Mouse (Mus musculus) embryonic facial prominence, embryonic 11.5 days (tissue): ENCODE data around the gene Arfgef3. TPM values are rescaled to one million over a fixed set of nuclear protein-coding genes. Genes with fewer than 3 reads are reported as not detected.

ENCODE experiments used
- ATAC-seq: fragments of 200-750 bp; cut with Nextera tagmentation; replicated peaks from 2 replicates; pipeline ENCODE4 v1.8.0; 2017; ENCODE audit warnings: low read depth; ENCODE audit not compliant: insufficient number of reproducible peaks, low FRiP score, low TSS enrichment
- DNase-seq: peaks from one replicate; pipeline ENCODE4 v3.0.0-alpha.2; 2015; ENCODE audit warnings: low spot score
- H3K27ac ChIP-seq: fragments of 300-500 bp; sonication (generic); replicated peaks from 2 replicates; pipeline ENCODE4 v1.5.1; 2014; ENCODE audit warnings: mild to moderate bottlenecking, low read depth, low read length, control low read depth
- H3K27me3 ChIP-seq: fragments of 300-500 bp; sonication (generic); 2 replicates; pipeline ENCODE4 v1.6.1; 2014; ENCODE audit warnings: mild to moderate bottlenecking, low read length, moderate library complexity, mixed read lengths; ENCODE audit not compliant: control insufficient read depth, insufficient read depth
- H3K36me3 ChIP-seq: fragments of 300-500 bp; sonication (generic); replicated peaks from 2 replicates; pipeline ENCODE4 v1.6.1; 2014; ENCODE audit warnings: low read depth, mild to moderate bottlenecking, low read length, moderate library complexity, mixed read lengths; ENCODE audit not compliant: control insufficient read depth, insufficient read depth
- H3K4me1 ChIP-seq: fragments of 300-500 bp; sonication (generic); 2 replicates; pipeline ENCODE4 v1.6.1; 2014; ENCODE audit warnings: low read length, mixed read lengths; ENCODE audit not compliant: control insufficient read depth, insufficient read depth
- H3K4me2 ChIP-seq: fragments of 300-500 bp; sonication (generic); 2 replicates; pipeline ENCODE4 v1.6.1; 2014; ENCODE audit warnings: low read depth, mild to moderate bottlenecking, control low read depth, low read length, moderate library complexity
- H3K4me3 ChIP-seq: fragments of 300-500 bp; sonication (generic); 2 replicates; pipeline ENCODE4 v1.5.1; 2014; ENCODE audit warnings: low read depth, low read length, control low read depth
- H3K9ac ChIP-seq: fragments of 300-500 bp; sonication (generic); replicated peaks from 2 replicates; pipeline ENCODE4 v1.6.1; 2014; ENCODE audit warnings: mild to moderate bottlenecking, control low read depth, low read length
- H3K9me3 ChIP-seq: fragments of 300-500 bp; sonication (generic); replicated peaks from 2 replicates; pipeline ENCODE4 v1.6.1; 2016; ENCODE audit warnings: mild to moderate bottlenecking, low read length, inconsistent platforms, mixed read lengths; ENCODE audit not compliant: control insufficient read depth
- WGBS: fragments of 180-500 bp; shearing (Covaris S2); extraction: QIAGEN DNeasy Blood & Tissue Kit; methylation state at CpG from one replicate; pipeline ENCODE4 v1.1.7; 2014; 5-methylcytosine and 5-hydroxymethylcytosine counted together
- polyA plus RNA-seq: library from polyadenylated mRNA; unstranded; fragments of >200 nt; fragmentation: Nextera tagmentation; extraction: Ambion mirVana; gene quantifications from 2 replicates; pipeline ENCODE4 v1.2.1, GENCODE M21; 2014

The Arfgef3 gene
- polyA plus RNA-seq, 1 experiment from 2014 or later: 0.21 TPM

- no peak overlapping the region for H3K4me2 ChIP-seq
- no peaks in the 10 kb centered on the region for H3K36me3 ChIP-seq
- DNase-seq: no peak
- H3K9me3 ChIP-seq: no peaks in the 10 kb centered on the region
- no peak overlapping the region for H3K4me3 ChIP-seq
- no peak for ATAC-seq
- WGBS: 93% methylated on average over 1 of the region's 1 CpGs
- no peak overlapping the region for H3K27ac ChIP-seq
- H3K9ac ChIP-seq: no peak overlapping the region
- no peaks in the 10 kb centered on the region for H3K4me1 ChIP-seq
- no peaks in the 10 kb centered on the region for H3K27me3 ChIP-seq
These were observed 99.4 kb downstream of the Arfgef3 start for GRCm38 (mm10) chr10:18644346-18644745.

GRCm38 (mm10) chr10:18643506-18643905 is 100.2 kb downstream of the Arfgef3 start:
- Histone ChIP-seq H3K27me3 (no peaks in the 10 kb centered on the region), H3K27ac (no peak overlapping the region), H3K9me3 (no peaks in the 10 kb centered on the region), H3K36me3 (no peaks in the 10 kb centered on the region), H3K4me2 (no peak overlapping the region), H3K4me1 (no peaks in the 10 kb centered on the region), H3K9ac (no peak overlapping the region), H3K4me3 (no peak overlapping the region)
- WGBS: 78% methylated on average over 3 of the region's 3 CpGs
- DNase-seq: no peak
- no peak for ATAC-seq

GRCm38 (mm10) chr10:18642854-18643253 is 100.9 kb downstream of the Arfgef3 start:
- H3K36me3 ChIP-seq: no peaks in the 10 kb centered on the region
- 64% methylated on average over 5 of the region's 5 CpGs for WGBS
- ATAC-seq (no peak), DNase-seq (no peak)
- H3K4me2 ChIP-seq: no peak overlapping the region
- H3K27me3 ChIP-seq: no peaks in the 10 kb centered on the region
- H3K9me3 ChIP-seq: no peaks in the 10 kb centered on the region
- H3K4me1 ChIP-seq: no peaks in the 10 kb centered on the region
- no peak overlapping the region for H3K9ac ChIP-seq
- no peak overlapping the region for H3K27ac ChIP-seq
- H3K4me3 ChIP-seq: no peak overlapping the region

GRCm38 (mm10) chr10:18640596-18640995 is 103.2 kb downstream of the Arfgef3 start:
- no peak overlapping the region for H3K9ac ChIP-seq
- H3K9me3 ChIP-seq: no peaks in the 10 kb centered on the region
- no peak overlapping the region for H3K4me3 ChIP-seq
- ATAC-seq: no peak
- no peaks in the 10 kb centered on the region for H3K27me3 ChIP-seq
- WGBS: 84% methylated on average over 5 of the region's 5 CpGs
- H3K27ac ChIP-seq: no peak overlapping the region
- DNase-seq: no peak
- H3K4me2 ChIP-seq: no peak overlapping the region
- H3K4me1 ChIP-seq: no peaks in the 10 kb centered on the region
- H3K36me3 ChIP-seq: no peaks in the 10 kb centered on the region

- ATAC-seq: no peak
These were observed 108.3 kb downstream of the Arfgef3 start for GRCm38 (mm10) chr10:18635450-18635849.

GRCm38 (mm10) chr10:18634405-18634985 is 109.3 kb downstream of the Arfgef3 start:
- H3K9me3 ChIP-seq: no peaks in the 10 kb centered on the region
- DNase-seq: no peak
- H3K36me3 ChIP-seq: no peaks in the 10 kb centered on the region
- WGBS: 83% methylated on average over 7 of the region's 7 CpGs
- H3K9ac ChIP-seq: no peak overlapping the region
- ATAC-seq: no peak
- H3K27ac ChIP-seq: no peak overlapping the region
- H3K4me3 ChIP-seq: no peak overlapping the region
- no peaks in the 10 kb centered on the region for H3K27me3 ChIP-seq
- H3K4me2 ChIP-seq: no peak overlapping the region
- no peaks in the 10 kb centered on the region for H3K4me1 ChIP-seq

More at GRCm38 (mm10) chr10:18635450-18635849, 108.3 kb downstream of the Arfgef3 start:
- Histone ChIP-seq H3K36me3 (no peaks in the 10 kb centered on the region), H3K27me3 (no peaks in the 10 kb centered on the region), H3K9ac (no peak overlapping the region), H3K4me2 (no peak overlapping the region), H3K4me3 (no peak overlapping the region), H3K9me3 (no peaks in the 10 kb centered on the region), H3K27ac (no peak overlapping the region), H3K4me1 (no peaks in the 10 kb centered on the region)
- DNase-seq: no peak
- 94% methylated on average over 9 of the region's 9 CpGs for WGBS

- WGBS: 87% methylated on average over 8 of the region's 8 CpGs
- DNase-seq: no peak
- ATAC-seq: no peak
- H3K4me3 ChIP-seq: no peak overlapping the region
- no peaks in the 10 kb centered on the region for H3K4me1 ChIP-seq
- no peak overlapping the region for H3K4me2 ChIP-seq
- no peaks in the 10 kb centered on the region for H3K9me3 ChIP-seq
- no peaks in the 10 kb centered on the region for H3K27me3 ChIP-seq
- H3K27ac ChIP-seq: no peak overlapping the region
- H3K36me3 ChIP-seq: no peaks in the 10 kb centered on the region
- H3K9ac ChIP-seq: no peak overlapping the region
These were observed 113.3 kb downstream of the Arfgef3 start for GRCm38 (mm10) chr10:18630498-18630897.

- Histone ChIP-seq H3K4me3 (no peak overlapping the region), H3K27ac (no peak overlapping the region), H3K9ac (no peak overlapping the region), H3K9me3 (no peaks in the 10 kb centered on the region), H3K4me2 (no peak overlapping the region), H3K36me3 (no peaks in the 10 kb centered on the region), H3K27me3 (no peaks in the 10 kb centered on the region), H3K4me1 (no peaks in the 10 kb centered on the region)
- DNase-seq (no peak), ATAC-seq (no peak)
- 87% methylated on average over 6 of the region's 6 CpGs for WGBS
These were observed 116.2 kb downstream of the Arfgef3 start for GRCm38 (mm10) chr10:18627530-18627929.
